Mouse (Mus musculus) adrenal gland, postnatal 36 days (tissue): Measurements from ENCODE around the gene Btbd35f9. TPM values are rescaled to one million over a fixed set of nuclear protein-coding genes. Genes with fewer than 3 reads are reported as not detected.
"Not testable (repeated sequence)": the region's sequence is repeated elsewhere in the genome, so short reads cannot be mapped to it uniquely, and the experiment has no call there.

Experiments used
- DNase-seq, 2 experiments: peaks; one replicate each; pipeline ENCODE4 v3.0.0; 2021; ENCODE audit warnings: mixed read lengths in 1 of 2
- long read RNA-seq, 2 experiments: library from polyadenylated mRNA; stranded (forward); transcript quantifications; one replicate each; pipeline ENCODE4 v2.0.0; 2021; ENCODE audit warnings: borderline sequencing depth in 2 of 2
- total RNA-seq, 2 experiments: library from RNA; stranded (reverse); gene quantifications; 2 replicates each; pipeline ENCODE4 v1.2.3; 2021

The Btbd35f9 gene
- total RNA-seq = not detected
- long read RNA-seq, experiment 1 = 0 reads
- long read RNA-seq, experiment 2 = 0 reads

DNA sequence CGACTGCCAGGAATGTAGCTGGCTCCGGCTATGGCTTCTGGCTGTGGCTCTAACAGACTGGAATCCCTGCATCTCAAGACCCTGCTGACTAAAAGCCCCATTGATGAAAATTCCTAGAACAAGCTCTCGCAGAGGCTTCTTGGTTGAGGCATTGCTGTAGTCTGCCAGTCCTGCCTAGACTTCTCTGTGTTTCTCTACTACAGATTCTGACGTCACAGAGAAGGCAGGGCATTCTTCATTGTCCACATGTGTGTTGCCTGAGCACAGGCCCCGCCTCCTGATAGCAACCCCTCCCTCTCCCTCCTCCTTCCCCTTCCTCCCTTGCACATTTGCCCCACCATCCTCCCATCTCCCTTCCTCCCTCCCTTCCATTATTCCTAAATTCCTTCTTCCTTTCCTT is at the start of gene Btbd35f9:
Gene Btbd35f9, minus strand, starts transcription at position 101 of the 400 bp plus-strand sequence.
- not testable (repeated sequence) for DNase-seq

Other genes starting within 250 kb of the Btbd35f9 start
- gene Btbd35f6, start 205.0 kb downstream of the Btbd35f9 start, total RNA-seq = not detected
- gene Gm21870, start 174.7 kb downstream of the Btbd35f9 start, total RNA-seq = not detected
- not detected for gene Spin2g, start 77.2 kb upstream of the Btbd35f9 start, total RNA-seq